Mouse (Mus musculus): ENCODE measurements around the gene Sec14l1. TPM values are rescaled to one million over a fixed set of nuclear protein-coding genes. Genes with fewer than 3 reads are reported as not detected.

The Sec14l1 gene
- polyA plus RNA-seq, 1 experiment from 2014 or later: 51.0 TPM

GRCm38 (mm10) chr11:117103523-117103922 lies 11.4 kb upstream of the Sec14l1 start:
- H3K27ac ChIP-seq (ENCODE audit: low read length): peak overlapping the region; percentile 32; the same call in 1 of the 2 replicates
- WGBS: 67% methylated on average over 10 of the region's 10 CpGs
- ATAC-seq (replicated peaks; ENCODE audit: extremely low read depth, insufficient read depth, low FRiP score): no peak
- H3K9me3 ChIP-seq (replicated peaks; ENCODE audit: control insufficient read depth, low read length): no peaks in the 10 kb centered on the region; the same call in 1 of the 2 replicates
- no peak overlapping the region for H3K9ac ChIP-seq (ENCODE audit: low read length)
- H3K27me3 ChIP-seq (ENCODE audit: control insufficient read depth, insufficient read depth, low read length): no peaks in the 10 kb centered on the region
- no peak overlapping the region for H3K4me3 ChIP-seq (ENCODE audit: low read length)
- H3K4me1 ChIP-seq (ENCODE audit: control insufficient read depth, insufficient read depth, low read length): peaks cover 38% of the 10 kb centered on the region
- H3K36me3 ChIP-seq (ENCODE audit: control insufficient read depth, insufficient read depth): no peaks in the 10 kb centered on the region
- H3K4me2 ChIP-seq (ENCODE audit: low read depth, low read length): no peak overlapping the region

GRCm38 (mm10) chr11:117104044-117104757 lies 10.8 kb upstream of the Sec14l1 start:
- ATAC-seq (replicated peaks; ENCODE audit: extremely low read depth, insufficient read depth, low FRiP score): no peak
- H3K36me3 ChIP-seq (ENCODE audit: control insufficient read depth, insufficient read depth): no peaks in the 10 kb centered on the region
- WGBS: 83% methylated on average over 10 of the region's 10 CpGs
- H3K27me3 ChIP-seq (ENCODE audit: control insufficient read depth, insufficient read depth, low read length): no peaks in the 10 kb centered on the region
- peak overlapping the region; percentile 32; the same call in 1 of the 2 replicates for H3K27ac ChIP-seq (ENCODE audit: low read length)
- no peaks in the 10 kb centered on the region; the same call in 1 of the 2 replicates for H3K9me3 ChIP-seq (replicated peaks; ENCODE audit: control insufficient read depth, low read length)
- no peak overlapping the region for H3K4me2 ChIP-seq (ENCODE audit: low read depth, low read length)
- H3K4me1 ChIP-seq (ENCODE audit: control insufficient read depth, insufficient read depth, low read length): peaks cover 41% of the 10 kb centered on the region
- H3K4me3 ChIP-seq (ENCODE audit: low read length): no peak overlapping the region
- H3K9ac ChIP-seq (ENCODE audit: low read length): no peak overlapping the region

- no peak overlapping the region for H3K4me2 ChIP-seq (ENCODE audit: low read depth, low read length)
- WGBS: 86% methylated on average over 3 of the region's 3 CpGs
- no peak for ATAC-seq (replicated peaks; ENCODE audit: extremely low read depth, insufficient read depth, low FRiP score)
Observed at GRCm38 (mm10) chr11:117105315-117105714, 9.7 kb upstream of the Sec14l1 start.

GRCm38 (mm10) chr11:117105850-117106249 lies 9.1 kb upstream of the Sec14l1 start:
- no peak overlapping the region for H3K27ac ChIP-seq (ENCODE audit: low read length)
- no peak overlapping the region for H3K9ac ChIP-seq (ENCODE audit: low read length)
- H3K27me3 ChIP-seq (ENCODE audit: control insufficient read depth, insufficient read depth, low read length): no peaks in the 10 kb centered on the region
- WGBS: 86% methylated on average over 7 of the region's 7 CpGs
- H3K4me2 ChIP-seq (ENCODE audit: low read depth, low read length): no peak overlapping the region
- H3K4me1 ChIP-seq (ENCODE audit: control insufficient read depth, insufficient read depth, low read length): peaks cover 44% of the 10 kb centered on the region
- H3K36me3 ChIP-seq (ENCODE audit: control insufficient read depth, insufficient read depth): no peaks in the 10 kb centered on the region
- H3K9me3 ChIP-seq (replicated peaks; ENCODE audit: control insufficient read depth, low read length): no peaks in the 10 kb centered on the region
- no peak overlapping the region for H3K4me3 ChIP-seq (ENCODE audit: low read length)
- ATAC-seq (replicated peaks; ENCODE audit: extremely low read depth, insufficient read depth, low FRiP score): no peak

More at GRCm38 (mm10) chr11:117105315-117105714, 9.7 kb upstream of the Sec14l1 start:
- Histone ChIP-seq H3K27me3 (ENCODE audit: control insufficient read depth, insufficient read depth, low read length) (no peaks in the 10 kb centered on the region), H3K27ac (ENCODE audit: low read length) (no peak overlapping the region), H3K9me3 (replicated peaks; ENCODE audit: control insufficient read depth, low read length) (no peaks in the 10 kb centered on the region; the same call in 1 of the 2 replicates), H3K4me3 (ENCODE audit: low read length) (no peak overlapping the region), H3K4me1 (ENCODE audit: control insufficient read depth, insufficient read depth, low read length) (peaks cover 44% of the 10 kb centered on the region), H3K9ac (ENCODE audit: low read length) (no peak overlapping the region), H3K36me3 (ENCODE audit: control insufficient read depth, insufficient read depth) (no peaks in the 10 kb centered on the region)

GRCm38 (mm10) chr11:117106633-117107334 lies 8.2 kb upstream of the Sec14l1 start:
- H3K27ac ChIP-seq (ENCODE audit: low read length): no peak overlapping the region
- peaks cover 38% of the 10 kb centered on the region for H3K4me1 ChIP-seq (ENCODE audit: control insufficient read depth, insufficient read depth, low read length)
- H3K9ac ChIP-seq (ENCODE audit: low read length): no peak overlapping the region
- no peaks in the 10 kb centered on the region for H3K36me3 ChIP-seq (ENCODE audit: control insufficient read depth, insufficient read depth)
- no peaks in the 10 kb centered on the region for H3K27me3 ChIP-seq (ENCODE audit: control insufficient read depth, insufficient read depth, low read length)
- no peak overlapping the region for H3K4me2 ChIP-seq (ENCODE audit: low read depth, low read length)
- 62% methylated on average over 13 of the region's 13 CpGs for WGBS
- H3K9me3 ChIP-seq (replicated peaks; ENCODE audit: control insufficient read depth, low read length): no peaks in the 10 kb centered on the region
- ATAC-seq (replicated peaks; ENCODE audit: extremely low read depth, insufficient read depth, low FRiP score): no peak
- H3K4me3 ChIP-seq (ENCODE audit: low read length): no peak overlapping the region

GRCm38 (mm10) chr11:117107837-117108236 lies 7.1 kb upstream of the Sec14l1 start:
- Histone ChIP-seq H3K27me3 (ENCODE audit: control insufficient read depth, insufficient read depth, low read length) (no peaks in the 10 kb centered on the region), H3K9ac (ENCODE audit: low read length) (no peak overlapping the region), H3K4me3 (ENCODE audit: low read length) (no peak overlapping the region), H3K4me1 (ENCODE audit: control insufficient read depth, insufficient read depth, low read length) (peaks cover 31% of the 10 kb centered on the region), H3K27ac (ENCODE audit: low read length) (peak overlapping the region; percentile 73; the same call in 1 of the 2 replicates), H3K9me3 (replicated peaks; ENCODE audit: control insufficient read depth, low read length) (no peaks in the 10 kb centered on the region), H3K36me3 (ENCODE audit: control insufficient read depth, insufficient read depth) (no peaks in the 10 kb centered on the region), H3K4me2 (ENCODE audit: low read depth, low read length) (no peak overlapping the region)
- ATAC-seq (replicated peaks; ENCODE audit: extremely low read depth, insufficient read depth, low FRiP score): no peak
- 92% methylated on average over 2 of the region's 2 CpGs for WGBS

GRCm38 (mm10) chr11:117108595-117108994 lies 6.4 kb upstream of the Sec14l1 start:
- Histone ChIP-seq H3K27ac (ENCODE audit: low read length) (peak overlapping the region; percentile 73), H3K9ac (ENCODE audit: low read length) (peak overlapping the region; percentile 43; the same call in 1 of the 2 replicates), H3K27me3 (ENCODE audit: control insufficient read depth, insufficient read depth, low read length) (no peaks in the 10 kb centered on the region), H3K9me3 (replicated peaks; ENCODE audit: control insufficient read depth, low read length) (0 out of 2 replicates have a peak, but pooled peaks cover 2% of the 10 kb centered on the region), H3K4me2 (ENCODE audit: low read depth, low read length) (peak overlapping the region; percentile 10; the same call in 1 of the 2 replicates), H3K4me1 (ENCODE audit: control insufficient read depth, insufficient read depth, low read length) (peaks cover 27% of the 10 kb centered on the region), H3K4me3 (ENCODE audit: low read length) (no peak overlapping the region), H3K36me3 (ENCODE audit: control insufficient read depth, insufficient read depth) (no peaks in the 10 kb centered on the region)
- WGBS: 28% methylated on average over 9 of the region's 9 CpGs
- peak; percentile 35; the same call in 1 of the 2 replicates for ATAC-seq (replicated peaks; ENCODE audit: extremely low read depth, insufficient read depth, low FRiP score)

- Histone ChIP-seq H3K4me2 (ENCODE audit: low read depth, low read length) (no peak overlapping the region), H3K4me1 (ENCODE audit: control insufficient read depth, insufficient read depth, low read length) (peaks cover 27% of the 10 kb centered on the region), H3K27ac (ENCODE audit: low read length) (peak overlapping the region; percentile 73), H3K36me3 (ENCODE audit: control insufficient read depth, insufficient read depth) (no peaks in the 10 kb centered on the region), H3K9ac (ENCODE audit: low read length) (peak overlapping the region; percentile 19; the same call in 1 of the 2 replicates), H3K4me3 (ENCODE audit: low read length) (no peak overlapping the region), H3K27me3 (ENCODE audit: control insufficient read depth, insufficient read depth, low read length) (no peaks in the 10 kb centered on the region), H3K9me3 (replicated peaks; ENCODE audit: control insufficient read depth, low read length) (0 out of 2 replicates have a peak, but pooled peaks cover 2% of the 10 kb centered on the region)
- 62% methylated on average over 12 of the region's 12 CpGs for WGBS
- ATAC-seq (replicated peaks; ENCODE audit: extremely low read depth, insufficient read depth, low FRiP score): no peak
Observed at GRCm38 (mm10) chr11:117109179-117109954, 5.6 kb upstream of the Sec14l1 start.
